Mouse (Mus musculus): Measurements from ENCODE around the gene Ctbp1.

Gene Ctbp1

DNA sequence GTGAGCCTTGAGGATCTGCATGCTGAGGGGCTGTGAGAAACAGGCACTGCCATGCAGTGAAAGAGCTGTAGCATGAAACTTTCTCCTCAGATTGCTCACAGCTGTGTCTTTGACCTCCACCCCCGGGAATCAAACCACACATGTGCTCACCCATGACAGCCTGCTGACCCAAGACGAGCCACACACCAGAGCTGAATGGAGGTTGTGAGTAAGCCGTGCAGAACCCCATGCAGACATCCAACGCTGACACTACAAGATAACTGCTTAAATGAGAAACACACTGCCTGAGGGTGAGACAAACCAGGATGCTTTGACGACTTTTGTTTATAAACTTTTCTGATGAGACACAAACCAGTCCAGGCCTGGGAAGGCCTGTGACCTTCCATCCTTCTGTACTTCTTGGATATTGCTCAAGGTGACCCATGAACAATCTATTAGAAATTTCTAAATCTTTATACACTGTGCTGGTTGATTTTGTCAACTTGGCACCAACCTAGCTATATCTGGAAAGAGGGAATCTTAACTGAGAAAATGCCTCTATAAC, 30.3 kb downstream of the Ctbp1 start:
- no peak for DNase-seq (ENCODE audit: low read depth, low spot score)

DNA sequence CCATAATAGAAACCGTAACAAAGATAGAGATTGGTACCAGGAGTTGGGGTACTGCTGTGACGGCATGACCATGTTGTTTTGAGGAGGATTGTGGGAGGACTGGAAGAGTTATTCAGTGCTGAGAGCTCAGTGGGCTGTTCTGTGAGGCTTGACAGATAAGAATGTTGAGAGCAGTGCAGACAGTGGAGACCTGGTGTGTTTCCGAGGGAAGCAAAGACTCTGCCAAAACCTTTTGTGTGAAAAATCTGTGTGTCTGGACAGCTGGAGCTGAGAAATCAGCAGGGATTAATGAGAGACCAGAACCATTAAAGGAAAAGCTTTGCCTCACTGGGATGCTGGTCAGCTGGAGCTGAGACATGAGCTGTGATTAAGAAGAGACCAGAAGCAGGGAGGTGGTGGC, 34.9 kb downstream of the Ctbp1 start:
- no peak for DNase-seq (ENCODE audit: low read depth, low spot score)

- no peak for DNase-seq (ENCODE audit: low read depth, low spot score)
Observed at GRCm38 (mm10) chr5:33239111-33239714, 35.6 kb downstream of the Ctbp1 start.

- DNase-seq (ENCODE audit: low read depth, low spot score): no peak
Observed at GRCm38 (mm10) chr5:33238256-33238645, 36.5 kb downstream of the Ctbp1 start.

- DNase-seq (ENCODE audit: low read depth, low spot score): peak; percentile 67
Observed at GRCm38 (mm10) chr5:33237600-33238255, 37.1 kb downstream of the Ctbp1 start.

DNA sequence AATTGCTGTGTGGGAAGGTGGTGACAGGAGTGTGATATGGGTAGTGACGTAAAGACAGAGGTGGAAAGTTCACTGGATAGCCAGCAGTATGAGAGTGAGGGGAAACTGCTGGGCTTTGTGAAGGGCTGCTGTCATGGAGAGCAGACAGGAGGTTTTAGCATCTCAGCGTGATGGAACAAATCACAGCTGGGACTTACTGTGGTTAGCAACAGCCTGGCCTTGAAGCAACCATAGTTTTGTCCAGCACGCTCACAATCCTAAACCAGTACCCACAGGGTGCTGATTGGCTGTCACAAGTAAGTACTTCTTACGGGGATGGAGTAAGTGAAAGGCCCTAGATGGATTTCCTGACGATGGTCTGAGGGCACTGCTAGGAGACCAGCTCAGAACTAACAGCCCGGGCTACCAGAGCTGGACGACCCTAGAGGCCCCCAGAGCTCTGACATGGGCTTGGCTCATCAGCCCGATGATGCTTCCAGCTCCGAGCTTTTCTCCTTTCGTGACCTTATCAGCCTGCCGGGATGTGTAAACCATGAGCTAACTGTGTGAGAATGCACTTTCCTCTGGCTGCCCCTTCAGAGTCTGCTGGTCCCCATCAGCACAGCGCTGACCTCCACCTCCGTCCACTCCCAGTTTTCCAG, 40.3 kb downstream of the Ctbp1 start:
- no peak for DNase-seq (ENCODE audit: low read depth, low spot score)

GRCm38 (mm10) chr5:33232791-33233190, 42.0 kb downstream of the Ctbp1 start:
- no peak for DNase-seq (ENCODE audit: low read depth, low spot score)

DNA sequence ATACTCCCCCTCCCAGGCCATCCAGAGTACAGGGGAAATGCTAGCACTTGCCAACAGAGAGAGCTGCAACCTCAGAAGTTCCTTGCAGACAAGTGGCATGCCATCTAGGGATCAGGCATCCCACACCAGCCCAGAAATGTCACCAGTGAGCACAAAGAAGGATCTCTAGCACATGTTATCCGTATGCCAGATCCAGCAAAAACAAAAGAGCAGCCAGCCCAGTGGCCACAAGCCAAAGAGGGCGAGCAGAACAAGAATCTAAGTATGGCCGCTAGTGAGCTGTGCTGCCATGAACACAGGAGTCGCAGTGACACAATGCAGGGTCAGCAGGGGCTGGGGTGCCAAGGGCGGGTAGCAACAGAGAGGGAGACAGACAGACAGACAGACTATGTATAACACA, 44.5 kb downstream of the Ctbp1 start:
- DNase-seq (ENCODE audit: low read depth, low spot score): no peak

DNA sequence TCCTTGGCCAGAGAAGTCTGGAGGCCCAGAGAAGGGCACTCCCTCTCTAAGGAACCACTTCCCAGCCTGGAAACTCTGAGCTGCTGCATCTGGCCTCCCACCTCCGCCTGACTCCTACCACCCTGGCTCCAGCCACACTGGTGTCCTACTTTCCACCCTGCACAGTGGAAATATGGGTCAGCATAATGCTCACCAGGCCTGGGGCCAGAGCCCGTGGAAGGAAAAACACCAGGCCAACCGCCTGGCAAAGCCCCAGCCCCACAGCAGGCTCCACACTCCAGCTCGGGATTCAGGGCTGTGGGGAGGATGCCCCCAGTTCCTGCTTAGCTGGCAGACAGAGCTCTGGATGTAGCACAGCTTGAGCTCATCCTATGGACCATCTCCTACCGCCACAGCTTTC, 46.4 kb downstream of the Ctbp1 start:
- DNase-seq (ENCODE audit: low read depth, low spot score): no peak

DNA sequence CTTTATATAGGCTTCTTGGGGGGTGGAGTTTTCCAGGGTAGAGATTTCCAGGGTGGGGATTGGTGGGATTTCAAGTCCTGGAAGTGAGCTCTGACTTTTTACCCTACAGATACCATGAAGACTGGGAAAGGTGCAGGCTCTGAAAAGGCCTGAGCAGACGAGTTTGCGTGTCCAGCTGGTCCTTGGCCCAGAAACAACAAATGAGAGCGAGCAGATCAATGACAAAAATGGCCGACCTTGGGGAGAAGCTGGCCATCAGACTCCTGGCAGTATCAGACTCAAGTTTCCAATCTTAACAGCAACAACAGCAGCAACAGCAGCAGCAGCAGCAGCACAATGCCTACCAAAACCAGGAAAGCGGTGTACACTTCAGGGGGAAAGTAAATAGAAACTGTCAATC, 49.1 kb downstream of the Ctbp1 start:
- no peak for DNase-seq (ENCODE audit: low read depth, low spot score)

- DNase-seq (ENCODE audit: low read depth, low spot score): no peak
Observed at GRCm38 (mm10) chr5:33224491-33224890, 50.3 kb downstream of the Ctbp1 start.

- DNase-seq (ENCODE audit: low read depth, low spot score): no peak
Observed at GRCm38 (mm10) chr5:33222841-33223744, 51.7 kb downstream of the Ctbp1 start.

DNA sequence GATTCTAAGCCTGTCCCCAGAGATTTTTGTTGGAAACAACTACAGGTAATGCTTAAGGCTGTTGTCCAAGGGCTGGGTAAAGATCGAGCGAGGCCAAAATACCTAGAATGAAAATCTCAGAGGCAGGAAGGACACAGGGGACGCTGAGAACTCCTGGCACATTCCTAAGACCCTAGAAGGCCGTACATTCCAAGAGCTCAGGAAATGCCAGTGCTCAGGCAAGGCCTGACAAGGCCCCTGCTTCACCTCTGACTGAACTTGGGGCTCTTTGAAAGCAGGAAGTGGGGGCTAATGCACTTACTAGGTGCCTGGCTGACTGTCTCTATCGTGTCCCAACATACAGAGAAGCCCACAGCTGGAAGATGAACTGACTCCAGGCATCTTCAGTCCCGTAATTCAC, 52.4 kb downstream of the Ctbp1 start:
- no peak for DNase-seq (ENCODE audit: low read depth, low spot score)

DNA sequence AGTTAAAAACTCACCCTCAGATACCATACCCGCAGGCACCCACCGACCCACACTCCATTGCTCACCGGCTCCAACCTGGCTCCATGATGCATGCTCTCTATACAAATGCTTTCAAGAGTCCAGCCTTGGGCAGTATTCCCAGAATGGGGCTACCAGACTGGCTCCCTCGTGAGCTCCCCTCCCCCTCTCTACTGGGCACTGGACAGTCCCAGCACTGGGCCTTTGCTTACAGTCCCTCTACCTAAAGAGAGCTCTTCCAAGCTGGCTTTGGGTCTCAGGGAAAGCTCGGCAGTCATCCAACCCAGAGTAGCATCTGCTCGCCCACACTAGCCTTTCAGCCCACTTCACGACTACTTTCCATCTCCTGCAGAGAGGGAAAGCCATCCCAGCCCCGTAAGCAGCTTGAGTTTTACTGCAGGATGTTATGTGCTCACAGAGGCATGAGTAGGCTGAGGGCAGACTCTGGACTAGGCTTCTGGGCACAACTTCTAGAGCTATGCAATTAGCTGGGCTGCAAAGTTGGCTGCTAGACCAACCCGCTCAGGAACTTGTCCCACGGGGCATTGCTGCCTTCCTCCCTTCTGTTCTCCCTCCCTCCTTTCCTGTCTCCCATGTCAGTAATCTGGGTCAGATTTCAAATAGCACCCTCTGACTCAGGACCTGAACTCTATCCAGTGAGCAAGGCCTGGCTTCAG, 54.3 kb downstream of the Ctbp1 start:
- DNase-seq (ENCODE audit: low read depth, low spot score): peak; percentile 72

- DNase-seq (ENCODE audit: low read depth, low spot score): no peak
Observed at GRCm38 (mm10) chr5:33219831-33220230, 55.0 kb downstream of the Ctbp1 start.

DNA sequence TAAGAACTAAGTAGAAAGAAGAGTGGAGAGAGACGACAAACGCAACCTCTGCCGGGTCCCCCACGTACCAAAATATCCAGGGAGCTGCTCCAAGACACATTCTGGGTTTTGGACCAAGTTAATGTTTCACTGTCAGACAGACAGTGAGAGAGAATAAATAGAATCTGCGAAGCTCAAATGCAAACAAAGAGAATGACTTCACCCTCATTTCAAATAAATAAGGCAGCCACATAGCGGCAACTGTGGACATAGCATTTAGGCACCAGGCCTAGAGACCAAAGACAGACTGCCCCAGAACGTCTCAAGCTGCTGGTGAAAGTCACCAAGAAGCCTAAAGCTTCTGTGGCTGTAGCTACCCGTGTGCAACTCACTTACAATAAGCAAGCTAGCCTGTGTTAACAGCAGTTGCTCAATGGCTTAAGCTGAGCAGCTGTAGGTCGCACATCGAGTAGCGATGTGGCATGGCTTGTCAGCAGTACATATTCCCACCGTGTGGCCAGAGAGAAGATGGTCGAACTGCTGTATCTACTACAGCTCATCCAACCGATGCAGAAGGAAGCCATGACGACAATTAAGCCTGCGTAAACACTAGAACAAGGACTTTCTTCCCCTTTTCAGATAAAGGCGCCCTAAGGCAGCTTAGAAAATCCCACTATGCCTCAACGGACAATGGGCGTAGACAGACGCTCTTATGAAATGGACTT, 55.9 kb downstream of the Ctbp1 start:
- DNase-seq (ENCODE audit: low read depth, low spot score): no peak

DNA sequence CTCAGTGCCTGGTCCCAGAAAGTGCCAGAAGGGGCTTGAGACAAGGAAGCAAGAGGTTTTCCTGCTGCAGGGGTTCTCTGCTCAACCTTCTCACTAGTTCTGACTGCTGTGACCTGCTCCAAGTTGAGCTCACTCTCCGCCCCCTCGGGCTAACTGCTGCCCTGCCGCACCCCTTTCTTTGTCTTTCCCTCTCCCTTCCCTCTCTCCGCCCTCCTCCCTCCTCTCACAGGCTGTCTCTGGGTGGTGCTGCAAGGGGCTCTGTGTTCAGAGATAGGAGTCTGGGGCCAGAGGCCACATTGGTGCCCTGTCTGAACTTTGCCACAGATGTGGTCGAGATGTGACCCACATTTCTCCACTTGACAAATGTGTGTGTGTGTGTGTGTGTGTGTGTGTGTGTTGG, 56.7 kb downstream of the Ctbp1 start, which contains the start of gene Spon2:
TSS of gene Spon2 (minus strand) at position 375 of the 400 bp plus-strand sequence.
- no peak for DNase-seq (ENCODE audit: low read depth, low spot score)

DNA sequence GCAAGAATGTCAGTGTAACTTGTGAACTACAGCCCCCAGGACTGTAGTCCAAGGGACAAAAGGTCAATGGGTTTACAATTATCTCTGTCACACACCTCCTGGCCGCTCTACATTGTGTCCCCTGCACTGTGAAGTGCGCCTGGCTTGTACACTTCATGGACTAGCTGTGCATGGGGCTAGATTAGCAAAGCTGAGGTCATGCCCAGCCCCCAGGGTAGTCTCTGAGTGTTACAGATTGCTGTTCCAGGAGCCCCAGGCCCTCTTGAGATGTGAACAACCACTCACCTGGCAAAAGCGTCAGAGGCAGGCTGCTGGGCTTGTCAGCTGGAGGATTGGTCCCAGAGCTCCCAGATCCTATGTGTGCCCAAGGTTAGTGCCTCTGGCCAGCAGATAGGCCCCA, 57.1 kb downstream of the Ctbp1 start:
- DNase-seq (ENCODE audit: low read depth, low spot score): no peak

GRCm38 (mm10) chr5:33214723-33215122, 60.1 kb downstream of the Ctbp1 start:
- no peak for DNase-seq (ENCODE audit: low read depth, low spot score)

- DNase-seq (ENCODE audit: low read depth, low spot score): no peak
Observed at GRCm38 (mm10) chr5:33211254-33211653, 63.5 kb downstream of the Ctbp1 start.

- no peak for DNase-seq (ENCODE audit: low read depth, low spot score)
Observed at GRCm38 (mm10) chr5:33210515-33210914, 64.3 kb downstream of the Ctbp1 start.

Data from skeletal muscle tissue, adult 2 months (tissue).